10 mouse cellular contexts compared by ENCODE assay signal in the genomic region with DNA sequence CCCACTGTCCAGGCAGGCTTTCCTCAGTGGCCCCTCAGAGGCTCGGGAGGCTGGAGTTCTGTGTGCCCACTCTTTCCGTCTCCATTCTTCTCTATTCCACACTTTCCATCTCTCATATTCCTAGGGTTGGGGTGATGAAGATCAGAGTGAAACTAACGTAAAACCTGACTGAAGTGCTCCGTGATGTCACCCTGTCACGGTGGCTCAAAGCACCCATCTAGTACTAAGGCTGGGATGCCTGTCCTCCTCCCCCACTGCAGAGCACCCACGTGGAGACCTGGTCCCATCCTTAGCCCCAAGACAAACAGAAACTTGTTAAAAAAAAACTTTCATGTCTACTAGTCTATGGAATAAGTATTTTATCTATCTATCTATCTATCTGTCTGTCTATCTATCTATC. TPM values are rescaled to one million over a fixed set of nuclear protein-coding genes. Genes with fewer than 3 reads are reported as not detected.
DNase-seq lines count a peak whose midpoint lies in the region; ATAC-seq and TF ChIP-seq lines count a peak whose summit lies in the region.
"Had no signal": no experiment of that assay in that cellular context is flagged by ENCODE, and none has a peak within 500 bp of the region (broad histone marks: within the 10 kb centered on the region; RNA-seq: fewer than 3 reads in every experiment).

No protein-coding gene starts in this region.

- H3K27ac ChIP-seq in heart, embryonic 15.5 days, result peak overlapping the region; percentile 84
- peak overlapping the region; percentile 28; the same call in 1 of the 2 replicates for H3K27ac ChIP-seq in neural tube, embryonic 13.5 days (replicated peaks)
- H3K27ac ChIP-seq in intestine, postnatal 0 days (ENCODE audit: low read depth, low read length), result peak overlapping the region; percentile 11; the same call in 1 of the 2 replicates

- ATAC-seq in heart, embryonic 15.5 days (replicated peaks; ENCODE audit: insufficient number of reproducible peaks, insufficient read depth, low FRiP score, low read depth), result no peak
- no peak for ATAC-seq in neural tube, embryonic 13.5 days (ENCODE audit: low read depth)
- ATAC-seq in intestine, postnatal 0 days, result no peak

- 74% methylated on average over 6 of the region's 6 CpGs for WGBS in heart, embryonic 15.5 days
- 95% methylated on average over 6 of the region's 6 CpGs for WGBS in neural tube, embryonic 13.5 days
- 92% methylated on average over 6 of the region's 6 CpGs for WGBS in intestine, postnatal 0 days

- TF ChIP-seq CTCF in intestine, postnatal 0 days (IDR thresholded peaks at IDR 0.05; ENCODE audit: low read depth), result no peak

- no peak for DNase-seq in heart, adult 18-20 months
- no peak for DNase-seq in neural tube, embryonic 10.5 days (ENCODE audit: extremely low spot score, low spot score)
- DNase-seq in cerebellum, adult 11 months, result no peak
- DNase-seq in embryo, embryonic 9.5 days (ENCODE audit: extremely low spot score), result no peak
- DNase-seq: right cerebral cortex, adult 18-20 months had no signal

- peaks cover 32% of the 10 kb centered on the region for H3K4me1 ChIP-seq in heart, embryonic 15.5 days (replicated peaks)
- H3K4me1 ChIP-seq in neural tube, embryonic 13.5 days (replicated peaks), result peaks cover 31% of the 10 kb centered on the region
- H3K4me1 ChIP-seq in intestine, postnatal 0 days (replicated peaks; ENCODE audit: control insufficient read depth, insufficient read depth, low read length), result no peaks in the 10 kb centered on the region

- no peaks in the 10 kb centered on the region for H3K9me3 ChIP-seq in heart, embryonic 15.5 days (replicated peaks)
- no peaks in the 10 kb centered on the region for H3K9me3 ChIP-seq in neural tube, embryonic 13.5 days
- H3K9me3 ChIP-seq in intestine, postnatal 0 days (ENCODE audit: control insufficient read depth), result no peaks in the 10 kb centered on the region
- H3K9me3 ChIP-seq: limb, embryonic 12.5 days had no signal

- H3K9ac ChIP-seq in heart, embryonic 15.5 days, result no peak overlapping the region
- H3K9ac ChIP-seq in neural tube, embryonic 13.5 days, result no peak overlapping the region
- no peak overlapping the region for H3K9ac ChIP-seq in intestine, postnatal 0 days (ENCODE audit: low read depth, low read length)
- H3K9ac ChIP-seq: limb, embryonic 12.5 days had no signal

- no peak overlapping the region for H3K4me3 ChIP-seq in heart, embryonic 15.5 days
- no peak overlapping the region for H3K4me3 ChIP-seq in neural tube, embryonic 13.5 days
- H3K4me3 ChIP-seq in intestine, postnatal 0 days (ENCODE audit: low read depth, low read length), result no peak overlapping the region
- H3K4me3 ChIP-seq: limb, embryonic 12.5 days had no signal

- no peaks in the 10 kb centered on the region for H3K36me3 ChIP-seq in heart, embryonic 15.5 days
- H3K36me3 ChIP-seq in neural tube, embryonic 13.5 days, result no peaks in the 10 kb centered on the region
- H3K36me3 ChIP-seq in intestine, postnatal 0 days (ENCODE audit: control insufficient read depth, insufficient read depth), result no peaks in the 10 kb centered on the region
- H3K36me3 ChIP-seq: limb, embryonic 12.5 days had no signal

- no peaks in the 10 kb centered on the region for H3K27me3 ChIP-seq in heart, embryonic 15.5 days
- H3K27me3 ChIP-seq in neural tube, embryonic 13.5 days, result no peaks in the 10 kb centered on the region
- H3K27me3 ChIP-seq in intestine, postnatal 0 days (replicated peaks; ENCODE audit: control insufficient read depth, insufficient read depth, low read length), result no peaks in the 10 kb centered on the region
- H3K27me3 ChIP-seq: limb, embryonic 12.5 days had no signal

- H3K4me2 ChIP-seq in heart, embryonic 15.5 days, result peak overlapping the region; percentile 15; the same call in 1 of the 2 replicates
- no peak overlapping the region for H3K4me2 ChIP-seq in neural tube, embryonic 13.5 days
- no peak overlapping the region for H3K4me2 ChIP-seq in intestine, postnatal 0 days (replicated peaks; ENCODE audit: low read depth)
- H3K4me2 ChIP-seq: limb, embryonic 12.5 days had no signal

RNA-seq across cellular contexts. Expression of gene Rfx8, which starts 14.1 kb away (rescaled TPM):
- 0.43 and 0.70 TPM in 2 replicates for polyA plus RNA-seq in heart, embryonic 15.5 days (2015; fragmentation: Nextera tagmentation; extraction: Ambion mirVana)
- under 1 TPM; 0.20 to 0.31 TPM for total RNA-seq in heart, adult 18-20 months (2021)
- polyA plus RNA-seq in neural tube, embryonic 13.5 days (2015; fragmentation: Nextera tagmentation; extraction: Ambion mirVana), result 0.48 and 0.71 TPM in 2 replicates
- 0.09 and 0.16 TPM in 2 replicates for polyA plus RNA-seq in intestine, postnatal 0 days (2015; fragmentation: Nextera tagmentation; extraction: Ambion mirVana)
- total RNA-seq: ES-E14 had no signal

Comparison
In these comparisons a context has a peak if more than half of its experiments do, and no peak if none do; other contexts are left out.
1. H3K27ac ChIP-seq: peak in every context shown above with its lines; median percentile 84 in heart, embryonic 15.5 days; 28 in neural tube, embryonic 13.5 days; 11 in intestine, postnatal 0 days.